Mouse (Mus musculus) limb, embryonic 10.5 days (tissue): Measurements from ENCODE around the gene Tbkbp1. TPM values are rescaled to one million over a fixed set of nuclear protein-coding genes. Genes with fewer than 3 reads are reported as not detected.
"Not testable (repeated sequence)": the region's sequence is repeated elsewhere in the genome, so short reads cannot be mapped to it uniquely, and the experiment has no call there.

ENCODE experiments used
- DNase-seq: peaks from one replicate; pipeline ENCODE4 v3.0.0-alpha.2; 2017; ENCODE audit warnings: low spot score
- H3K27ac ChIP-seq: fragments of 300-500 bp; sonication (generic); 2 replicates; pipeline ENCODE4 v1.5.1; 2016; ENCODE audit warnings: mild to moderate bottlenecking
- H3K27me3 ChIP-seq: fragments of 300-500 bp; sonication (generic); 2 replicates; pipeline ENCODE4 v1.6.1; 2016; ENCODE audit warnings: low read depth, mild to moderate bottlenecking; ENCODE audit not compliant: poor library complexity, severe bottlenecking
- H3K36me3 ChIP-seq: fragments of 300-500 bp; sonication (generic); 2 replicates; pipeline ENCODE4 v1.6.1; 2016; ENCODE audit warnings: mild to moderate bottlenecking, moderate library complexity
- H3K4me1 ChIP-seq: fragments of 300-500 bp; sonication (generic); 2 replicates; pipeline ENCODE4 v1.6.1; 2016
- H3K4me3 ChIP-seq: fragments of 300-500 bp; sonication (generic); 2 replicates; pipeline ENCODE4 v1.5.1; 2016; ENCODE audit warnings: mild to moderate bottlenecking, moderate library complexity
- H3K9me3 ChIP-seq: fragments of 300-500 bp; sonication (generic); replicated peaks from 2 replicates; pipeline ENCODE4 v1.6.1; 2016; ENCODE audit warnings: mild to moderate bottlenecking
- WGBS: fragments of 180-500 bp; shearing (Covaris S2); methylation state at CpG from one replicate; pipeline ENCODE4 v1.1.7; 2016; 5-methylcytosine and 5-hydroxymethylcytosine counted together
- polyA plus RNA-seq: library from polyadenylated mRNA; unstranded; fragments of >200 nt; fragmentation: Nextera tagmentation; extraction: Ambion mirVana; gene quantifications from 2 replicates; pipeline ENCODE4 v1.2.1, GENCODE M21; 2016

Tbkbp1 gene
- 6.1 and 7.8 TPM in 2 replicates for polyA plus RNA-seq

- Histone ChIP-seq H3K27ac (peak within 1 kb of the TSS; percentile 97), H3K9me3 (no peaks in the 10 kb centered on the region), H3K36me3 (peaks cover 41% of the 10 kb centered on the region), H3K4me3 (peak within 1 kb of the TSS; percentile 84), H3K27me3 (peaks cover 7% of the 10 kb centered on the region; the same call in 1 of the 2 replicates), H3K4me1 (peaks cover 74% of the 10 kb centered on the region)
- WGBS = 1% methylated on average over 48 of the region's 64 CpGs
- DNase-seq = peak; percentile 71
These were observed at the start of gene Tbkbp1 for GRCm38 (mm10) chr11:97151343-97151801. TSS of gene Tbkbp1 (minus strand) at chr11:97151495.

- no peak overlapping the region for H3K4me3 ChIP-seq
- H3K4me1 ChIP-seq = no peaks in the 10 kb centered on the region
- no peaks in the 10 kb centered on the region for H3K9me3 ChIP-seq
- DNase-seq = no peak
- H3K36me3 ChIP-seq = peaks cover 3% of the 10 kb centered on the region; the same call in 1 of the 2 replicates
- WGBS = 90% methylated on average over 6 of the region's 6 CpGs
- H3K27ac ChIP-seq = no peak overlapping the region
- H3K27me3 ChIP-seq = no peaks in the 10 kb centered on the region
These were observed 48.2 kb upstream of the Tbkbp1 start for GRCm38 (mm10) chr11:97199519-97199918.

GRCm38 (mm10) chr11:97198601-97199000 lies 47.3 kb upstream of the Tbkbp1 start:
- Histone ChIP-seq H3K36me3 (peaks cover 3% of the 10 kb centered on the region; the same call in 1 of the 2 replicates), H3K4me3 (no peak overlapping the region), H3K27me3 (no peaks in the 10 kb centered on the region), H3K4me1 (no peaks in the 10 kb centered on the region), H3K27ac (no peak overlapping the region), H3K9me3 (no peaks in the 10 kb centered on the region)
- 15% methylated on average over 5 of the region's 5 CpGs for WGBS
- peak; percentile 74 for DNase-seq

GRCm38 (mm10) chr11:97197021-97197420 lies 45.7 kb upstream of the Tbkbp1 start:
- Histone ChIP-seq H3K4me1 (no peaks in the 10 kb centered on the region), H3K9me3 (no peaks in the 10 kb centered on the region), H3K4me3 (no peak overlapping the region), H3K27me3 (no peaks in the 10 kb centered on the region), H3K36me3 (peaks cover 3% of the 10 kb centered on the region; the same call in 1 of the 2 replicates), H3K27ac (no peak overlapping the region)
- DNase-seq = no peak
- WGBS = 86% methylated on average over 8 of the region's 8 CpGs

GRCm38 (mm10) chr11:97196541-97196940 lies 45.2 kb upstream of the Tbkbp1 start:
- Histone ChIP-seq H3K4me3 (no peak overlapping the region), H3K4me1 (no peaks in the 10 kb centered on the region), H3K36me3 (peaks cover 3% of the 10 kb centered on the region; the same call in 1 of the 2 replicates), H3K9me3 (no peaks in the 10 kb centered on the region), H3K27me3 (no peaks in the 10 kb centered on the region), H3K27ac (no peak overlapping the region)
- WGBS = 74% methylated on average over 12 of the region's 12 CpGs
- no peak for DNase-seq

GRCm38 (mm10) chr11:97192621-97192951 lies 41.3 kb upstream of the Tbkbp1 start:
- Histone ChIP-seq H3K9me3 (no peaks in the 10 kb centered on the region), H3K27me3 (no peaks in the 10 kb centered on the region), H3K36me3 (peaks cover 13% of the 10 kb centered on the region; the same call in 1 of the 2 replicates), H3K4me1 (peaks cover 6% of the 10 kb centered on the region), H3K27ac (no peak overlapping the region), H3K4me3 (no peak overlapping the region)
- DNase-seq = no peak

GRCm38 (mm10) chr11:97191915-97192620 lies 40.8 kb upstream of the Tbkbp1 start:
- Histone ChIP-seq H3K9me3 (no peaks in the 10 kb centered on the region), H3K27ac (no peak overlapping the region), H3K4me3 (no peak overlapping the region), H3K4me1 (peaks cover 6% of the 10 kb centered on the region), H3K36me3 (peaks cover 15% of the 10 kb centered on the region; the same call in 1 of the 2 replicates), H3K27me3 (no peaks in the 10 kb centered on the region)
- no peak for DNase-seq
- 77% methylated on average over 6 of the region's 6 CpGs for WGBS

GRCm38 (mm10) chr11:97190992-97191391 lies 39.7 kb upstream of the Tbkbp1 start:
- H3K4me1 ChIP-seq = peaks cover 12% of the 10 kb centered on the region
- H3K36me3 ChIP-seq = peaks cover 24% of the 10 kb centered on the region
- 89% methylated on average over 6 of the region's 6 CpGs for WGBS
- no peak for DNase-seq
- H3K9me3 ChIP-seq = no peaks in the 10 kb centered on the region
- no peaks in the 10 kb centered on the region for H3K27me3 ChIP-seq
- no peak overlapping the region for H3K27ac ChIP-seq
- H3K4me3 ChIP-seq = no peak overlapping the region

GRCm38 (mm10) chr11:97189645-97190044 lies 38.4 kb upstream of the Tbkbp1 start:
- DNase-seq, H3K27ac ChIP-seq, H3K27me3 ChIP-seq, H3K9me3 ChIP-seq: not testable (repeated sequence)
- Histone ChIP-seq H3K4me3 (peak overlapping the region; percentile 69; the same call in 1 of the 2 replicates), H3K36me3 (peaks cover 35% of the 10 kb centered on the region), H3K4me1 (peaks cover 23% of the 10 kb centered on the region)
- 93% methylated on average over 6 of the region's 6 CpGs for WGBS

- peak overlapping the region; percentile 69 for H3K4me3 ChIP-seq
- no peaks in the 10 kb centered on the region for H3K27me3 ChIP-seq
- no peaks in the 10 kb centered on the region for H3K9me3 ChIP-seq
- 33% methylated on average over 3 of the region's 3 CpGs for WGBS
- peaks cover 38% of the 10 kb centered on the region for H3K36me3 ChIP-seq
- H3K4me1 ChIP-seq = peaks cover 25% of the 10 kb centered on the region
- peak overlapping the region; percentile 95 for H3K27ac ChIP-seq
- no peak for DNase-seq
These were observed 37.9 kb upstream of the Tbkbp1 start for GRCm38 (mm10) chr11:97189231-97189630.

GRCm38 (mm10) chr11:97188643-97188955 lies 37.3 kb upstream of the Tbkbp1 start:
- no peaks in the 10 kb centered on the region for H3K9me3 ChIP-seq
- under 1% methylated on average over 15 of the region's 15 CpGs for WGBS
- peak overlapping the region; percentile 69 for H3K4me3 ChIP-seq
- no peak for DNase-seq
- H3K27me3 ChIP-seq = no peaks in the 10 kb centered on the region
- H3K36me3 ChIP-seq = peaks cover 45% of the 10 kb centered on the region
- peak overlapping the region; percentile 95 for H3K27ac ChIP-seq
- peaks cover 25% of the 10 kb centered on the region for H3K4me1 ChIP-seq

- peak within 1 kb of the TSS; percentile 95 for H3K27ac ChIP-seq
- peaks cover 25% of the 10 kb centered on the region for H3K4me1 ChIP-seq
- no peaks in the 10 kb centered on the region for H3K9me3 ChIP-seq
- WGBS = under 1% methylated on average over 100 of the region's 101 CpGs
- DNase-seq = peak; percentile 98
- no peaks in the 10 kb centered on the region for H3K27me3 ChIP-seq
- peaks cover 51% of the 10 kb centered on the region for H3K36me3 ChIP-seq
- peak within 1 kb of the TSS; percentile 69 for H3K4me3 ChIP-seq
These were observed 36.7 kb upstream of the Tbkbp1 start, which contains the start of gene Kpnb1 for GRCm38 (mm10) chr11:97187764-97188642. TSS of gene Kpnb1 (minus strand) at chr11:97187881.
